Mouse (Mus musculus) heart, postnatal 4 days (tissue): ENCODE measurements at regions not wholly inside any gene's neighbourhood (a gene's known extent, or its start where the extent isn't known, plus 50 kb on each side); places are given as distances from the start of the nearest gene placed in this dataset.
"Not testable (repeated sequence)": the region's sequence is repeated elsewhere in the genome, so short reads cannot be mapped to it uniquely, and the experiment has no call there.

Source experiments
- DNase-seq: peaks from one replicate; pipeline ENCODE4 v3.0.0; 2021
- microRNA-seq, 2 experiments: library from miRNA; unstranded; fragments of <30 nt; microRNA quantifications; one replicate each; pipeline ENCODE4 v1.2.0; 2021 to 2022

GRCm38 (mm10) chr12:23216521-23216920 lies 563.5 kb downstream of the Gm10330 start:
- DNase-seq: not testable (repeated sequence)

- peak; percentile 54 for DNase-seq
Observed at GRCm38 (mm10) chr12:23189546-23189945, 590.5 kb downstream of the Gm10330 start.

DNA sequence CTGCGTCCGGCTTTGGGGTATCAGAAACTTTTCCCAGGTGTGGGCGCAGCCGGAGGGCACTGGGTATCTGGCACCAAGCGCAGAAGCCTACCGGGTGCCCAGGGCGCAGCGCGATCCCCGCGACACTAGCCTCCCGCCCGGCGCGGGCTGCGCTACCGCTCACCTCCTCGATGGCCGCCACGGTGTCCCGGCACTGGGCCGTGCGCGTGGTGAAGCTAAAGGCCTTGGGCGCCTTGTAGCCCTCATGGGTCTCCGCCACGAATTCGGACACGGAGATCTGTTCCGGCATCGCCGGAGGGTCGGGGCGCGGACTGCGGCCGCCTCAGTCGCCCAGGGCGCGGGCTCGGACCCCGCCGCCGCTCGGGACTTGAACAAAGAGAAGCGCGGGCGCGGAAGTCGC lies 591.0 kb downstream of the Gm10330 start:
- DNase-seq: peak; percentile 7

Small RNA genes in the stretch of these regions (microRNA-seq; reads per million reads assigned to microRNA genes)
- 0 reads per million in 2 experiments for gene Gm26140
